Mouse (Mus musculus): ENCODE data around the gene Gm21858.
"Not testable (repeated sequence)": the region's sequence is repeated elsewhere in the genome, so short reads cannot be mapped to it uniquely, and the experiment has no call there.

The Gm21858 gene

DNA sequence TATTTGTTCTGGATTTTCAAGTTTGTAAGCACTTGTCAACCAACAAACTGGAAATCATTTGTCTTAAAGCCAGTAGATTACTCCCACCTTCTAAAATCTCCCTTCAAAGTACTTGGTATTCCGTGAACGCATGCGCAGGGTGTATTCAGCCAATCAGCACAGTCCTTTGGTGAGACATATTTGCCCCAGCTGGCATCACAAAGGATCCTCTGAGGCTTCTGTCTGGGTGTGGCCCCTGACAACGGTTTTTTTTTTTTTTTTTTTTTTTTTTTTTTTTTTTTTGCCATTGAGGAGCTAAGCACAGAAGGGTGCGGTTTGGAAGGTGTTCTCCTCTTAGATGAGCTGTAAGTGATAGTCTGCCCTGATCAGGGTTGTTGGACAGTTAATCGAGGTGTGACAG, at the start of gene Gm21858:
Gene Gm21858, plus strand, starts transcription at position 301 of the 400 bp plus-strand sequence.
- not testable (repeated sequence) for DNase-seq (ENCODE audit: low read depth, low spot score)

All from CD4-positive helper T cell, adult 2 months (primary cell).